Mouse (Mus musculus) left cerebral cortex, adult 2 months (tissue): Measurements from ENCODE around the gene Plcd3. TPM values are rescaled to one million over a fixed set of nuclear protein-coding genes. Genes with fewer than 3 reads are reported as not detected.

Experiments
- DNase-seq, 2 experiments: peaks; one replicate each; pipeline ENCODE4 v3.0.0; 2021 to 2022; ENCODE audit warnings: low spot score in 2 of 2, mixed read lengths in 1 of 2; ENCODE audit errors: extremely low spot score in 1 of 2
- H3K27ac ChIP-seq: fragments of 200-600 bp; 2 replicates; pipeline ENCODE4 v1.8.1; 2022
- H3K4me3 ChIP-seq: fragments of 200-600 bp; 2 replicates; pipeline ENCODE4 v1.8.1; 2022
- CTCF ChIP-seq: fragments of 200-600 bp; IDR thresholded peaks from 2 replicates; pipeline ENCODE4 v1.8.1; 2022; ENCODE audit warnings: antibody characterized with exemption, mild to moderate bottlenecking, moderate library complexity
- intact Hi-C: fragments of 180-260 bp; cut with DNase I; formaldehyde crosslinking; loops from one replicate; pipeline ENCODE4 v1.15.1; 2025
- total RNA-seq, 2 experiments: library from RNA; stranded (reverse); gene quantifications; 2 replicates each; pipeline ENCODE4 v1.2.3; 2021

Plcd3 gene
- total RNA-seq, 2 experiments from 2014 or later = 16.5 to 19.0 TPM

- TF ChIP-seq CTCF = no peak
- Histone ChIP-seq H3K4me3 (no peak overlapping the region), H3K27ac (peak overlapping the region; percentile 0)
- intact Hi-C loops = no loop called here
- no peak for DNase-seq
Measured at GRCm38 (mm10) chr11:103136039-103136577, 34.6 kb upstream of the Plcd3 start.

GRCm38 (mm10) chr11:103134221-103134620, 32.8 kb upstream of the Plcd3 start:
- intact Hi-C loops = no loop called here
- Histone ChIP-seq H3K4me3 (no peak overlapping the region), H3K27ac (peak overlapping the region; percentile 98)
- no peak for TF ChIP-seq CTCF
- no peak for DNase-seq

- TF ChIP-seq CTCF = no peak
- Histone ChIP-seq H3K4me3 (peak overlapping the region; percentile 42), H3K27ac (peak overlapping the region; percentile 98)
- DNase-seq = no peak
- intact Hi-C loops = loop anchor here (1.0 kb wide), 1 partner anchor 31 kb away; no protein-coding TSS in a partner anchor
Measured at GRCm38 (mm10) chr11:103133456-103134185, 32.2 kb upstream of the Plcd3 start.

GRCm38 (mm10) chr11:103132576-103133455, 31.4 kb upstream of the Plcd3 start:
- peak; percentile 100 for DNase-seq
- H3K4me3 ChIP-seq = peak overlapping the region; percentile 92
- no peak for TF ChIP-seq CTCF
- intact Hi-C loops = loop anchor here (1.0 kb wide), 2 partner anchors 17 to 31 kb away; partner anchors contain the start of gene Hexim1
- peak overlapping the region; percentile 100 for H3K27ac ChIP-seq

GRCm38 (mm10) chr11:103131701-103132575, 30.5 kb upstream of the Plcd3 start, which contains the start of gene Hexim2:
TSS of gene Hexim2 (plus strand) at chr11:103132429.
- intact Hi-C loops = loop anchor here (1.0 kb wide), 1 partner anchor 16 kb away; the partner anchor contains the start of gene Hexim1
- peak; percentile 59 to 61 for DNase-seq
- no peak for TF ChIP-seq CTCF
- Histone ChIP-seq H3K4me3 (peak within 1 kb of the TSS; percentile 92), H3K27ac (peak within 1 kb of the TSS; percentile 100)

- H3K4me3 ChIP-seq = no peak overlapping the region
- no peak for TF ChIP-seq CTCF
- intact Hi-C loops = no loop called here
- no peak for DNase-seq
- no peak overlapping the region for H3K27ac ChIP-seq
Measured at GRCm38 (mm10) chr11:103120315-103120714, 18.9 kb upstream of the Plcd3 start.

GRCm38 (mm10) chr11:103119609-103120008, 18.2 kb upstream of the Plcd3 start:
- H3K27ac ChIP-seq = no peak overlapping the region
- no peak for DNase-seq
- TF ChIP-seq CTCF = peak; percentile 44
- H3K4me3 ChIP-seq = no peak overlapping the region
- intact Hi-C loops = loop anchor here (5.0 kb wide), 1 partner anchor 208 kb away; no protein-coding TSS in a partner anchor

- no peak for DNase-seq
- Histone ChIP-seq H3K4me3 (peak overlapping the region; percentile 64), H3K27ac (no peak overlapping the region)
- TF ChIP-seq CTCF = no peak
- intact Hi-C loops = loop anchor here (5.0 kb wide), 1 partner anchor 208 kb away; no protein-coding TSS in a partner anchor
Measured at GRCm38 (mm10) chr11:103118866-103119265, 17.4 kb upstream of the Plcd3 start.

GRCm38 (mm10) chr11:103117591-103118009, 16.1 kb upstream of the Plcd3 start:
- peak overlapping the region; percentile 64 for H3K4me3 ChIP-seq
- intact Hi-C loops = loop anchor here (1.0 to 5.0 kb wide), 2 partner anchors 42 to 210 kb away; no protein-coding TSS in a partner anchor
- no peak for DNase-seq
- TF ChIP-seq CTCF = no peak
- H3K27ac ChIP-seq = peak overlapping the region; percentile 92

- peak overlapping the region; percentile 64 for H3K4me3 ChIP-seq
- intact Hi-C loops = loop anchor here (1.0 to 5.0 kb wide), 3 partner anchors 15 to 210 kb away; partner anchors contain the start of gene Hexim2
- DNase-seq = peak; percentile 71 to 75
- peak; percentile 76 for TF ChIP-seq CTCF
- H3K27ac ChIP-seq = peak overlapping the region; percentile 92
Measured at GRCm38 (mm10) chr11:103116959-103117590, 15.6 kb upstream of the Plcd3 start.
